Mouse (Mus musculus) forebrain, postnatal 0 days (tissue): ENCODE results near the gene Twnk. TPM values are rescaled to one million over a fixed set of nuclear protein-coding genes. Genes with fewer than 3 reads are reported as not detected.

ENCODE experiments used
- ATAC-seq: fragments of 200-750 bp; cut with Nextera tagmentation; 2 replicates; pipeline ENCODE4 v1.8.0; 2017; ENCODE audit warnings: mild to moderate bottlenecking, moderate library complexity
- DNase-seq: peaks from one replicate; pipeline ENCODE4 v3.0.0-alpha.2; 2015
- H3K27ac ChIP-seq: fragments of 300-500 bp; sonication (generic); 2 replicates; pipeline ENCODE4 v1.5.1; 2014; ENCODE audit warnings: low read depth, mild to moderate bottlenecking, antibody characterized with exemption, low read length, moderate library complexity, mixed read lengths
- H3K27me3 ChIP-seq: fragments of 300-500 bp; sonication (generic); 2 replicates; pipeline ENCODE4 v1.6.1; 2014; ENCODE audit warnings: mild to moderate bottlenecking, low read length, mixed read lengths; ENCODE audit not compliant: insufficient read depth
- H3K36me3 ChIP-seq: fragments of 300-500 bp; sonication (generic); 2 replicates; pipeline ENCODE4 v1.6.1; 2014; ENCODE audit warnings: mild to moderate bottlenecking, moderate library complexity; ENCODE audit not compliant: insufficient read depth
- H3K4me1 ChIP-seq: fragments of 300-500 bp; sonication (generic); 2 replicates; pipeline ENCODE4 v1.6.1; 2014; ENCODE audit warnings: antibody characterized with exemption; ENCODE audit not compliant: insufficient read depth
- H3K4me2 ChIP-seq: fragments of 300-500 bp; sonication (generic); 2 replicates; pipeline ENCODE4 v1.6.1; 2014; ENCODE audit warnings: low read depth, mild to moderate bottlenecking, moderate library complexity
- H3K4me3 ChIP-seq: fragments of 300-500 bp; sonication (generic); 2 replicates; pipeline ENCODE4 v1.5.1; 2014; ENCODE audit warnings: low read depth, low read length, mixed read lengths
- H3K9ac ChIP-seq: fragments of 300-500 bp; sonication (generic); 2 replicates; pipeline ENCODE4 v1.6.1; 2014; ENCODE audit warnings: mild to moderate bottlenecking
- H3K9me3 ChIP-seq: fragments of 300-500 bp; sonication (generic); 2 replicates; pipeline ENCODE4 v1.6.1; 2016; ENCODE audit warnings: low read length
- CTCF ChIP-seq: sonication (generic); IDR thresholded peaks from 2 replicates; pipeline ENCODE4 v1.5.1; 2016; ENCODE audit warnings: antibody characterized with exemption, control low read depth, low read depth
- WGBS: fragments of 180-500 bp; shearing (Covaris S2); extraction: QIAGEN DNeasy Blood & Tissue Kit; methylation state at CpG from one replicate; pipeline ENCODE4 v1.1.7; 2014; 5-methylcytosine and 5-hydroxymethylcytosine counted together
- polyA plus RNA-seq: library from polyadenylated mRNA; unstranded; fragments of >200 nt; fragmentation: Nextera tagmentation; extraction: Ambion mirVana; gene quantifications from 2 replicates; pipeline ENCODE4 v1.2.1, GENCODE M21; 2015
- total RNA-seq: library from RNA; depleted of rRNA; stranded (reverse); fragments of >200 nt; gene quantifications from 2 replicates; pipeline ENCODE4 v1.2.3, GENCODE M21; 2014; rRNA removed

Twnk gene
- total and polyA plus RNA-seq, 2 experiments from 2014 or later: 7.7 to 10.8 TPM

DNA sequence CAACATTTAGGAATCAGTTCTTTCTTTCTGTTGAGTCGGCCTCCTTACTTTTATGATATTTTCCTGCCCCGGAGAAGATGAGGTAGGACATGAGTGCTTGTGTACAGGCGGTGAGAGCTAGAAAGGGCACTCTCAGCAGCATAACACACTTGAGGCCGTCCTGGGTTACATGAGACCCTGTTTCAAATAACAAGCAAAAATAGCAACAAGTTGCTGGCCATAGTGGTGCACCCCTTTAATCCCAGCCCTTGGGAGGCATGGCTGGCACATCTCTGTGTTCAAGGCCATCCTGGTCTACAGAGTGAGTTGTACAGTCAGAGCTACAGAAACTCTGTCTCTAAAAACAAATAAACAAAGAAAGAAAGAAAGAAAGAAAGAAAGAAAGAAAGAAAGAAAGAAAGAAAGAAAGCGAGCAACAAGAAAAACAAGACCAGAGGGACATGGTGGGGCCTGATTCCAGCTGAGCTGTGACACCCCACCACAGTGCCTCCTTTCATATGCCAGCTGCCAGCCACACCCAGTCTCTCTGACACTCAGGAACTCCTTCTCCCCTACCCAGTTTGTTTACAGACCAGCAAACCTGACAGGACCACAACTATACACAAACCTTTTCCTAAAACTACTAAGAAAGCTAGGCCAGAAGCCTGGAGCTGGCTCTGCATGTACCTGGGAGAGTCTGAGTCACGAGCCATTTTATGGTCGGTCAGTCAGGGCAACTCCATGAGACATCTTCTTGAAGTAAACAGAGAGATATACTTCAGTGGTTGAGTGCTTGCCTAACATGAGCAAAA, 51.6 kb downstream of the Twnk start:
- ATAC-seq (no peak), DNase-seq (no peak)
- peak overlapping the region; percentile 88 for H3K9ac ChIP-seq

DNA sequence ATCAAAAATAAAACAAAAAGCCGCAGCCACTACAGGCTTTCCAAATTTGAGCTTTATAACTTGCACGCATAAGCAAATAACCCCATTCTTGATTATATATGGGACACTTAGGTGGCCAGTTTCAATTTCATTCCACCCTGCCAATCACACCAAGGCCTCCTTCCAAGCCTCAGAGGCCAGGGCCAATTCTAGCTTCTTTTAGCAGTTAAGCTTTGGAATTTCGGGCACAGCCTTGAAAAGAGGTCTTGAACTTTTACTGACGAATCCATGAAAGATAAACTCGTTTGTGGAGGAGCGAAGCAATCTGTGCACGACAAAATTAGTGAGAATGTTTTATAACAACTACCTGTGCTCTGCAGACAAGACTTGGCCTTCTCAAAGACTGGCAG, 52.3 kb downstream of the Twnk start:
- ATAC-seq: no peak
- Histone ChIP-seq H3K4me3 (peak overlapping the region; percentile 64), H3K36me3 (peaks cover 27% of the 10 kb centered on the region), H3K27me3 (no peaks in the 10 kb centered on the region), H3K27ac (peak overlapping the region; percentile 98), H3K9me3 (no peaks in the 10 kb centered on the region), H3K4me1 (peaks cover 13% of the 10 kb centered on the region), H3K4me2 (peak overlapping the region; percentile 81), H3K9ac (peak overlapping the region; percentile 88)
- no peak for TF ChIP-seq CTCF
- DNase-seq: no peak
- WGBS: 39% methylated on average over 7 of the region's 7 CpGs

More for the DNA sequence above, 51.6 kb downstream of the Twnk start:
- Histone ChIP-seq H3K4me2 (peak overlapping the region; percentile 81), H3K4me1 (peaks cover 13% of the 10 kb centered on the region), H3K27ac (peak overlapping the region; percentile 98), H3K36me3 (peaks cover 34% of the 10 kb centered on the region), H3K4me3 (0 out of 2 replicates have a peak overlapping the region, but pooled peaks have one; percentile 64), H3K9me3 (no peaks in the 10 kb centered on the region), H3K27me3 (no peaks in the 10 kb centered on the region)
- WGBS: 84% methylated on average over 7 of the region's 7 CpGs
- TF ChIP-seq CTCF: no peak

DNA sequence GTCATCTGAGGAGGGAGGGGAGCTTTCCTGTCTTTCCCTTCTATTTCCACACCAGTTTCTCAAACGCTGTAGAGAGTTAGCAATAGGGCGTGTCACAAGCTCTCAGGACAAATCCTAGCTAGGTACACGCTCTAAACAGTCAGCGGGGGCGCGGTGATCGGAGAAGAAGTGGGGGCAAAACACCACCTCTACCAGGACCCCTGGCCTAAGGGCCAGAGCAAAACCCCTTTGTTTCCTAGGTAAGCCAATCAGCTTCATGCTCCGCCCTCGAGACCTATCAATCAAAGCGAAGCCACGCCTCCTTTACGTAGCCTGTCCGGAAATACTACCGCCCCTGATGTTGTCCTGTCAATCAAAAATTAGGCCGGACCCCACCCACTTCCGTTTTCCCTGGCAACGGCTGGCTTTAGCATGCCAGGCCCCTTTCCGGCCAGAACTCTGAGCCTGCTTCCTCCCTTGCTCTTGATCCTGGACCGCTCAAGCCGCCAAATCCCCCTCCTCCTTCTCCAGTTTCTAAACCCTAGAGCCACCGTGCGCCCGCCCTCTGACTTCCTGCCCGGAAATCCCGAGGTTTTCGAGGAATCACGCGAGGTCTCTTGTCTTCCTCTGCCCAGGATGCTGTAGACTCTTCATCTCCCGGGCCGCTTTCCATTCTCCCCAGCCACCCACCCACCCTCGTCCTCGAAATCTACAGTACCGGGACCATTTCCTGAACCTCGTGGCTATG, 52.8 kb downstream of the Twnk start:
- Histone ChIP-seq H3K9me3 (no peaks in the 10 kb centered on the region), H3K4me2 (peak overlapping the region; percentile 81), H3K27ac (peak overlapping the region; percentile 98), H3K27me3 (no peaks in the 10 kb centered on the region), H3K4me3 (peak overlapping the region; percentile 64), H3K36me3 (peaks cover 22% of the 10 kb centered on the region), H3K9ac (peak overlapping the region; percentile 88), H3K4me1 (peaks cover 13% of the 10 kb centered on the region)
- peak; percentile 98 for DNase-seq
- no peak for TF ChIP-seq CTCF
- ATAC-seq: peak; percentile 94
- WGBS: under 1% methylated on average over 34 of the region's 34 CpGs

GRCm38 (mm10) chr19:45058841-45059240, 53.4 kb downstream of the Twnk start:
- Histone ChIP-seq H3K9ac (peak overlapping the region; percentile 88), H3K4me3 (peak overlapping the region; percentile 64), H3K27ac (peak overlapping the region; percentile 98), H3K27me3 (no peaks in the 10 kb centered on the region), H3K4me1 (peaks cover 13% of the 10 kb centered on the region), H3K36me3 (peaks cover 16% of the 10 kb centered on the region), H3K9me3 (no peaks in the 10 kb centered on the region), H3K4me2 (peak overlapping the region; percentile 81)
- ATAC-seq: no peak
- TF ChIP-seq CTCF: no peak
- WGBS: 1% methylated on average over 14 of the region's 14 CpGs
- DNase-seq: no peak

Other genes starting within 250 kb of the Twnk start
- 0.05 TPM in 1 of 2 replicates, not detected in the other for gene Pax2, start 249.6 kb upstream of the Twnk start, total RNA-seq
- 0.06 TPM in 2 replicates for gene Pax2, start 249.6 kb upstream of the Twnk start, polyA plus RNA-seq
- gene Slf2, start 74.5 kb upstream of the Twnk start, total RNA-seq: 42.7 and 50.0 TPM in 2 replicates
- gene Slf2, start 74.5 kb upstream of the Twnk start, polyA plus RNA-seq: 11.1 and 16.1 TPM in 2 replicates
- gene Sema4g, start 16.6 kb upstream of the Twnk start, total RNA-seq: 35.9 and 54.7 TPM in 2 replicates
- gene Sema4g, start 16.6 kb upstream of the Twnk start, polyA plus RNA-seq: 8.2 and 12.1 TPM in 2 replicates
- 60.6 and 62.2 TPM in 2 replicates for gene Mrpl43, start 779 bp downstream of the Twnk start, total RNA-seq
- 85.7 and 99.2 TPM in 2 replicates for gene Mrpl43, start 779 bp downstream of the Twnk start, polyA plus RNA-seq
- 26.6 and 29.3 TPM in 2 replicates for gene Lzts2, start 8.8 kb downstream of the Twnk start, total RNA-seq
- gene Lzts2, start 8.8 kb downstream of the Twnk start, polyA plus RNA-seq: 14.6 and 15.0 TPM in 2 replicates
- gene Pdzd7, start 40.1 kb downstream of the Twnk start, total RNA-seq: 5.2 and 6.4 TPM in 2 replicates
- gene Pdzd7, start 40.1 kb downstream of the Twnk start, polyA plus RNA-seq: 1.6 and 1.9 TPM in 2 replicates
- 50.7 and 53.1 TPM in 2 replicates for gene Sfxn3, start 41.8 kb downstream of the Twnk start, total RNA-seq
- gene Sfxn3, start 41.8 kb downstream of the Twnk start, polyA plus RNA-seq: 93.3 and 106 TPM in 2 replicates
- gene Kazald1, start 69.6 kb downstream of the Twnk start, total RNA-seq: 1.8 and 6.1 TPM in 2 replicates
- gene Kazald1, start 69.6 kb downstream of the Twnk start, polyA plus RNA-seq: 1.4 and 1.7 TPM in 2 replicates
- not detected in 2 replicates for gene Tlx1, start 145.0 kb downstream of the Twnk start, total RNA-seq
- not detected in 2 replicates for gene Tlx1, start 145.0 kb downstream of the Twnk start, polyA plus RNA-seq
- gene Lbx1, start 230.1 kb downstream of the Twnk start, total RNA-seq: not detected in 2 replicates
- gene Lbx1, start 230.1 kb downstream of the Twnk start, polyA plus RNA-seq: not detected in 2 replicates